Mouse (Mus musculus) bone marrow, adult 2 months (tissue): ENCODE data around the gene Tmem88b. TPM values are rescaled to one million over a fixed set of nuclear protein-coding genes. Genes with fewer than 3 reads are reported as not detected.

Experiments
- H3K27ac ChIP-seq: fragments of 200-500 bp; 2 replicates; pipeline ENCODE4 v1.5.1; 2012; ENCODE audit warnings: low read depth, mild to moderate bottlenecking, control low read depth, inconsistent platforms, low read length; ENCODE audit not compliant: control insufficient read depth, poor library complexity, insufficient read depth
- H3K4me1 ChIP-seq: fragments of 200-500 bp; 2 replicates; pipeline ENCODE4 v1.6.1; 2011; ENCODE audit warnings: low read length; ENCODE audit not compliant: control insufficient read depth, insufficient read depth
- H3K4me3 ChIP-seq: fragments of 200-500 bp; replicated peaks from 2 replicates; pipeline ENCODE3; 2011; ENCODE audit warnings: mild to moderate bottlenecking, low read depth, low read length, control low read depth; ENCODE audit not compliant: control insufficient read depth
- CTCF ChIP-seq: fragments of 200-500 bp; IDR thresholded peaks from 2 replicates; pipeline ENCODE4 v1.5.1; 2011; ENCODE audit warnings: low read length, control low read depth; ENCODE audit not compliant: control insufficient read depth, insufficient read depth
- POLR2A ChIP-seq: fragments of 200-500 bp; IDR thresholded peaks from 2 replicates; pipeline ENCODE4 v1.6.1; 2011; ENCODE audit warnings: low read depth, mild to moderate bottlenecking, control low read depth, low read length, borderline replicate concordance; ENCODE audit not compliant: control insufficient read depth
- WGBS: fragments of 180-500 bp; shearing (Covaris S2); methylation state at CpG from one replicate; pipeline ENCODE4 v1.1.7; 2018; 5-methylcytosine and 5-hydroxymethylcytosine counted together
- polyA plus RNA-seq: library from polyadenylated mRNA; stranded (reverse); fragments of >200 nt; gene quantifications from 2 replicates; pipeline ENCODE4 v1.2.4, GENCODE M21; 2011; ENCODE audit warnings: low replicate concordance; ENCODE audit not compliant: missing spikeins, insufficient read depth, insufficient read length

Gene Tmem88b
- polyA plus RNA-seq, 1 experiment, result 1.1 TPM

- Histone ChIP-seq H3K4me1 (peaks cover 2% of the 10 kb centered on the region), H3K27ac (peak within 1 kb of the TSS; percentile 25), H3K4me3 (peak within 1 kb of the TSS; percentile 74)
- no peak for TF ChIP-seq CTCF
- TF ChIP-seq POLR2A, result peak; percentile 69; the same call in 1 of the 2 replicates
- WGBS, result 2% methylated on average over 68 of the region's 68 CpGs
These were observed 24.9 kb downstream of the Tmem88b start, which contains the start of gene Atad3a for GRCm38 (mm10) chr4:155760613-155761355. TSS of gene Atad3a (minus strand) at chr4:155761093.

- Histone ChIP-seq H3K4me1 (peaks cover 2% of the 10 kb centered on the region), H3K27ac (no peak overlapping the region), H3K4me3 (peak overlapping the region; percentile 74)
- 2% methylated on average over 10 of the region's 10 CpGs for WGBS
- TF ChIP-seq CTCF, result no peak
- no peak for TF ChIP-seq POLR2A
These were observed 25.6 kb downstream of the Tmem88b start for GRCm38 (mm10) chr4:155759862-155760612.

DNA sequence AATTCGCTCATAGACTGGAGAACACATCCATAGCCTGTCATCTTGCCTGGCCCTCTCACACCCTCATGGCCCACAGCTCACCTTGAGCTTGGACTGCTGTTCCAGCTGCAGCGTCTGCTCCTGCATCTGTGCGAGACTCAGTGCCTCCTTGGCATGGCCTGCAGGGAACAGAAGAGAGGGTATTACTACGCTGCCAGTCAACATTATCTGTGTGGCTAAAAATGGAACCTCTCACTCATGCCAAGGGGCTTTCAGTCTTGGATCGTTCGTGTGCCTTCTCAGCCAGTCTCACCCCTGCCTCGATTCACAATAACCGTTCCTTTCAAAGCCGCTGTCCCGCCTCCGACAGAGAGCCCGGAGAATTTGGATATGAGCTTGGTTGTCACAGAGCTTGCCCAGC, 28.7 kb downstream of the Tmem88b start:
- no peak overlapping the region for H3K4me3 ChIP-seq
- TF ChIP-seq POLR2A (no peak), CTCF (no peak)
- no peak overlapping the region for H3K27ac ChIP-seq
- WGBS, result 91% methylated on average over 12 of the region's 12 CpGs
- H3K4me1 ChIP-seq, result peaks cover 2% of the 10 kb centered on the region

GRCm38 (mm10) chr4:155746575-155747490, 38.8 kb downstream of the Tmem88b start:
- no peak overlapping the region for H3K27ac ChIP-seq

GRCm38 (mm10) chr4:155746036-155746548, 39.6 kb downstream of the Tmem88b start:
- TF ChIP-seq POLR2A, result no peak
- TF ChIP-seq CTCF, result no peak
- 79% methylated on average over 8 of the region's 8 CpGs for WGBS
- Histone ChIP-seq H3K27ac (no peak overlapping the region), H3K4me1 (no peaks in the 10 kb centered on the region), H3K4me3 (no peak overlapping the region)

More at GRCm38 (mm10) chr4:155746575-155747490, 38.8 kb downstream of the Tmem88b start:
- Histone ChIP-seq H3K4me1 (no peaks in the 10 kb centered on the region), H3K4me3 (no peak overlapping the region)
- no peak for TF ChIP-seq POLR2A
- no peak for TF ChIP-seq CTCF
- WGBS, result 87% methylated on average over 17 of the region's 17 CpGs

- WGBS, result 88% methylated on average over 5 of the region's 5 CpGs
- no peak overlapping the region for H3K4me3 ChIP-seq
- no peak overlapping the region for H3K27ac ChIP-seq
- TF ChIP-seq POLR2A (no peak), CTCF (no peak)
- no peaks in the 10 kb centered on the region for H3K4me1 ChIP-seq
These were observed 40.5 kb downstream of the Tmem88b start for GRCm38 (mm10) chr4:155745136-155745535.

DNA sequence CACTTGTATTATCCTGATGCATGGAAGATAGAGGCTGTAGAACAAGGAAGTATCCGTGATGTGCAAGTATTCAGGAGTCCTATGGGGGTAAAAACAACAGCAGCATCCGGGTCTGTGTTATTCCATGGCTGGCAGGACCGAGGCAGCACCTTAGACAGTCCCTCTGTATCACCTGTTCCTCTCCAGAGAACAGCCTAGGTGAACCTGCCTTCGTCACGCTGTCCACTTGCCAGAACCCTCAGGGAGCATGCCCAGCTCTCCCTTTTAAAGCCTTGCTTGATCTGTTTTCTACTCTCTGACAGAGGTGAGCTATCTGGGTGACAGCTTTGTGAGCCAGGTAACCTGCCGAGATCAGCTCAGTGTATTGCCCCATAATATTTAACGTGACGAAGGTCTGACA, 41.2 kb downstream of the Tmem88b start:
- TF ChIP-seq POLR2A (no peak), CTCF (no peak)
- no peak overlapping the region for H3K4me3 ChIP-seq
- H3K27ac ChIP-seq, result no peak overlapping the region
- 87% methylated on average over 8 of the region's 8 CpGs for WGBS
- H3K4me1 ChIP-seq, result no peaks in the 10 kb centered on the region
